Mouse (Mus musculus): ENCODE results near the gene Top2b.

Top2b gene

DNA sequence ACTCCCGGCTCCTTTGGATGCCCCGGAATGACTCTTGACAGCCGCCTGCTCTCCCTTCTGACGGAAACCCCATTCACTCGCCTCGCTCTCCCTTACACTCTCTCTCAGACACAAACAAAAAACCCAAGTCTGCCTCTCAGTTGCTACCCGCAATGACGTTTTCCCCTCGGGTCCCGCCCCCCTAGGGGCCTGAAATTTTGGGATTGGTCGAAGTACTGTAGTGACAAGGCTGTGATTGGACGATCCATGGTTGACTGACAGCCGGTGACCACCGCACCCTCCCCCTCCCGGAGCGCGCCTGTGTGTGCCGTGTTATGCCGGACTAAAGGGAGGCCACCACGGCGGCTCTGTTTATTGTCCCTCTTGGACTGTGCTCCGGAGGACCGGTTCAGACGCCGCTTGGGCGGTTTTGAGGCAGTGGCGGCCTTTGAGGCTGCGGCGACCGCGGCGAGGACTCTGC is at the start of gene Top2b:
Gene Top2b, plus strand, starts transcription at position 302 of the 460 bp plus-strand sequence.
- peak; percentile 94 to 96 for DNase-seq (ENCODE audit: low spot score in 2 of 2)

DNA sequence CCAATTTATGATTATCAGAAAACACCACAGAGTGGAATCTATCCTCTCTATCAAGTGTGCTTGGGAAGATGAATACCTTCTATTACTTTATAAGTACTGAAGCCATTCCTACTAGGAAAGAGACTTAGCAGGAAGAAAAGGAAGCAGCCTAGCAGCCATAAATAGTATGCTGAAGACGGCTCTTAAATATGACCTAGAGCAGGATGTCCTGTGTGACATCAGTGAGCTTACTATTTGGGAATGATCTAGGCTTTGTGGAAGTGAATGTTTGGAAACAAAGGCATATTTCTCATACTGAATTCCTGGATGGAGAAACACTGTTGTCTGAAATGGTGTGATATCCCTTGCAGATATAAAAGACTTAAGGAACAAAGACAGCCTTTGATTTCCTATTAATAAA is 48.3 kb upstream of the Top2b start:
- DNase-seq (ENCODE audit: low spot score in 2 of 2): no peak

- DNase-seq (ENCODE audit: low spot score in 2 of 2): no peak
Observed at GRCm38 (mm10) chr14:16319818-16320217, 45.2 kb upstream of the Top2b start.

DNA sequence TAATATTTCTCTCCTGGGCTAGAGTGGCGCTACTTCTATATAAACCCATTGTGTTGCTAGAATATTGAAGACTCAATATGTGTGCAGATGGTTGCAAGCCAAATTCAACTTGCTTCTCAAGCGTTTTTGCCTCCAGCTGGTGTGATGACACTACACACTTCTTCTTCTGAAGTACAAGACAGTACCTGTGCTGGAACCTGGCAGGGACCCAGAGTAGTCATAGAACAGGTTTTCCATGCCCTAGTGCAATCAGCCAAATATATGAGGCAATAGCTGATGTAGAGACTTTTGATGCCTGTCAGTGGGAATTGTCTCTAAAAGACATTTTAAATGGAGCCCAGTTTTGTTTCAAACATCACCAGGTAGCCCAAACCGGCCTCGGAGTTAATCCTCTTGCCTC is 40.6 kb upstream of the Top2b start:
- no peak for DNase-seq (ENCODE audit: low spot score in 2 of 2)

- DNase-seq (ENCODE audit: low spot score in 2 of 2): no peak
Observed at GRCm38 (mm10) chr14:16325208-16325607, 39.8 kb upstream of the Top2b start.

- DNase-seq (ENCODE audit: low spot score in 2 of 2): no peak
Observed at GRCm38 (mm10) chr14:16328531-16328930, 36.4 kb upstream of the Top2b start.

DNA sequence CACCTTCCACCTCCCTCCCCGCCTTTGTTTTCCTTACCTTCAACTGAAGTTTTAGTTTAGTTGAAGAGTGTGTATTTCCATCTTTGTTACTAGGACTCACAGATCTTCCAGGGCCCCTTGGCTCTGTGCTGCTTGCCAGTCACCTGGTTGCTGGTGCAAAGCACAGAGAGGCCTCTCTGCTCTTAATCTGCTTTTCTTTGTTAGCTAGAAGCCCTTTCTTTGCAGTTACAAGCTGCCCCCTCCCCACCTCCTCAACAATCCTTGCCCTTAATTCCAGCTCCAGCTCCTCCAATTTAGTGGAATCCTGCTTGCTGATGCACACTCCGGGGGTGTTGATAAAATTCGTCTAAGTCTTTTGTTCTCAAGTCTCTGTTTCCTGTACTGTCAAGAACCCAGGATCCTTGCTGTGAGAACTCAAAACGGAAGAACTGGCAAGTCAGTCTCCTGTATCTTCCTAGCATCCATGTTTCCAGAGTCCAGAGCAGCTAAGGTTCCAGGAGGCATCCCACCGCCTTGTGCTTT is 36.0 kb upstream of the Top2b start:
- no peak for DNase-seq (ENCODE audit: low spot score in 2 of 2)

DNA sequence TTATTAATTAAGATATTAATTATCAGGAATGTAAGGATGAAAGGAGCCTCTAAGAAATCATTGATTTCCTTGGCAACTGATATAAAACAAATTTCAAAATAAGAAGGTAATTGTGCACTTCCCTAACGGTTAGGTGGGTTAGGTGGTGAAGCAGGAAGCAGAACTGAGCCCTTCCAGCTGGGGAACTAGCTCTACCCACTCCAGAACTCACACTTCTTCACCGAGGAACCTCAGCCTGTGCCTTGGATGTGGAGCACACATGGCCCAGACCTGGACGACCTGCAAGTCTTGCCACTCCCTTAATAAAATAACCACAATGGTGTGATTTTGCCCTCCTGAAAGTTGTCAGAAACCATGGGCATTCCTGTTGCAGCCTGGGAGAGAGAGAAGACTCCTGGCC is 35.2 kb upstream of the Top2b start:
- DNase-seq (ENCODE audit: low spot score in 2 of 2): no peak

DNA sequence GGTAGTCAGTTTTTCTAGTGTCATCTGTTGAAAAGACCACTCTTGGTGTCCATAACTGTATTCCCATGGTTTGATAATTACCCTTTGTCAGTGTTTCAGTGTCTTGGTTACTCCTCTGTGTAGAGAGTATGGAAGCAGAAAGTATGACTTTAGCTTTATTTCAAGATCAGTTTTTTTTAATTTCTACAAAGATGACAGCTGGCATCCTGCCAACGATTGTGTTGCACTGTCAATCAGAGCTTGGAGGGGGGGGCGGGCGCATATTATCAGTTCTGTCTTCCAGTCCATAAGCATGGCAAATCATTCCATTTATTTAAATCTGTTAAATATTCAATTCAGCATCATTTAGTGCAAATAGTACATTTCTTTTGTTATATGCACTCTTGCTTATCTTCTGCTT is 30.7 kb upstream of the Top2b start:
- DNase-seq (ENCODE audit: low spot score in 2 of 2): no peak

DNA sequence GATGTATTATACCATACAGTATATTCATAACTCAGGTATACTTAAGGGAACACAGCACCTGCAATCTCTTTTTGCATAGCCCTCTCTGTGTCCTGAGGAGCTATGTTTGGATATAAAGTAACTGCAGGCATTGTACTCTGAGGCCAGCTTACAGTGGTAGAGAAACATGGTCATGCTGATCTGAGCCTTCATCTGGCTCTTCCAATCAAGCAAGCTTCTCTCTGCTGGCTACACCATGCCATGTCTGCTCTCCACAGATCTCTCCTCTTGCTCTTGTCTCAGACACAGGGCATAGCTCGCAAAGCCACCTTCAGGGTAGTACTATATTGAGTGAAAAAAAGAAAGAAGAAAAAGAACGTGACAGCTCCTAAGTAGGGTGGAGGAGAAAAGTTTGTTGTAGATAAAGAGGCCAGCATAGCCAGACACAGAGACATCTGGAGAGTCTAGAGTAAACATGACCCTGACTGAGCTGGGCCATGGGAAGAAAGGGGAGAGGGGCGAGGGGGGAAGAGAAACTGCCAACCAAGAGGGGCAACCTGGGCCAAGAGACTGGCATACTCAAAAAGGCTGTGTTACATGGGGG is 29.1 kb upstream of the Top2b start:
- no peak for DNase-seq (ENCODE audit: low spot score in 2 of 2)

DNA sequence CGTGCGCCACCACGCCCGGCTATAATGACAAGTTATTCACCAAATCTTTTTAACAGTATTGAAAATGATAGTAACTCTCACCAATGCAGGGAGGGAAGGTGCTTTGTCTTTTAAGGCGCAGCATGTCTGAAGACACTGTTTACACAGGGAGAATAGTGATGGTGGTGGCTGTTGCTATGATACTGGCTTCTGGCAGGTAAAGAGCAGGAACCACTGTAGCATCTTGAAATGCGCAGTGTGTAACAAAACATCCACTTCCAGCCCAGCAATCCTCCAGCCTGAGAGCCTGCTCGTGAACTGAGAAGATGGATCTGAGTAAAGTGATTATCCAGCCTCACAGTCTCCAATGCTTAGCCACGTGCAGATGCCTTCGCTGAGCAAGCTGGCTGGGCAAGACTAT is 17.5 kb upstream of the Top2b start:
- DNase-seq (ENCODE audit: low spot score in 2 of 2): no peak

GRCm38 (mm10) chr14:16359704-16360103 is 5.3 kb upstream of the Top2b start:
- no peak for DNase-seq (ENCODE audit: low spot score in 2 of 2)

DNA sequence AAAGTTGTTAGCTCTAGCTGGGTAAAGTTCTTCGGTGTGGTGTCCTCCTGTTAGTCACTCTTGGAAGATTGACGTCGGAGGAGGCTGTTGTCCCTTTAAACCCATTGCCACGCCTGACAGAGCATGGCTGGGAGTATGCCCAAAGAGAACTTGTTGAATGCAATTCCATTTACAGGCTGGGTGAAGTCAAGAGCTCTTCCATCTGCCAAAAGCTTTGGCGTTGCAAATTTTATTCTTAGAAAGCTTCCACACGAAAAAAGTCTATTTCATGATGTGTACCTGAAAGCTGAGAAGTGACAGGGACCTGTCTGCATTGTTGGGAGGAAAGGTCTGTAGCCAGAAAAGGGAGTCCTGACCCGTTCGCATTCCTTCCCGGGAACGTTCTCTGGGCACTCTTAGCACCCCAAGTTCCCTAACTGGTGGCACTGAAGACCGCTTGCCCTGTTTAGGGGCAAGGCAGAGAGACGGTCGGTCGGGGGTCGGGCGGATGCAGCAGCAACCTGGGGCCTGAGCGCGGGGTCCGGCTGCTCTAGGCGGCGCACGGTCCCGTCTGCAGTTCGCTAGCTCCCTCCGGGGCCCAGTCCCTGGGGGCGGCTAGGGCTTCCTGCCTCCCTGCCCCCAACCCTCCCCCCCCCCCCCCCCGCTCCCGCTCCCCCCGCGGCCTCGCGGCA is 683 bp upstream of the Top2b start:
- DNase-seq (ENCODE audit: low spot score in 2 of 2): peak; percentile 54 to 57

- DNase-seq (ENCODE audit: low spot score in 2 of 2): peak; percentile 43 to 60
Observed at GRCm38 (mm10) chr14:16365362-16366173, 589 bp downstream of the Top2b start.

DNA sequence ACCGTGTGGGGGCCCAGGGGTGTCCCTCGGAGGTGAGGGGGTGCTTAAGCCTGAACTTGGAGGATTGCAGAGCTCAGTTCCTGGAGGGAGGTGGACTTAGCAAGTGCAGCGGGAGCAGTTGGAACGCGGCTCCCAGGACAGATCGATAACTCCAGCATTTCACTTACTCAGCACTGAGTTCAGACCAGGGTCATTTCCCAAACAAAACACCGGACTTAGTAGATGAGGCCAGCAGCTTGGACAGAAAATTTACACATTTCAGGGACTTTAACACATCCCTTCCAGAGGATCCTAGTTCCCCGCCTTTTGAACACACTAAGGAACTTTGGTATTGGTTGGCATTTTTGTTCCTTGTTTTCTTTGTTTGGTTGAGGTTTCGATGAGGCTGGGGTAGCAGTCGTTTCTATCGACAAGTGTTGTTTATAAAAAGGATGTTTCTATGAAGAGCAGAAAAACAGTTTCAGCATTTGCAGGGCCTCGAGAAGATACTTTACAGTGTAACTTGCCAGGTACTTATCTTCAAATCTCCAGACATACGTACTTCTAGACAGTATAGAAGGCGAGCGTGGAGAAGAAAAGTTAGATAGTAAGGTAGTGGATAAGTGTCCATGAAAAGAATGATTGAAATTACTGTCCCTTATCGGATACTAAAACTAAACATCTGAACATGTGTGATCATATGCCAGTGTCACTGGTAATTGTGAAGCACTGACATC is 1.4 kb downstream of the Top2b start:
- DNase-seq (ENCODE audit: low spot score in 2 of 2): peak in 1 of 2 experiments; percentile 26

GRCm38 (mm10) chr14:16366986-16367385 is 2.0 kb downstream of the Top2b start:
- DNase-seq (ENCODE audit: low spot score in 2 of 2): no peak

DNA sequence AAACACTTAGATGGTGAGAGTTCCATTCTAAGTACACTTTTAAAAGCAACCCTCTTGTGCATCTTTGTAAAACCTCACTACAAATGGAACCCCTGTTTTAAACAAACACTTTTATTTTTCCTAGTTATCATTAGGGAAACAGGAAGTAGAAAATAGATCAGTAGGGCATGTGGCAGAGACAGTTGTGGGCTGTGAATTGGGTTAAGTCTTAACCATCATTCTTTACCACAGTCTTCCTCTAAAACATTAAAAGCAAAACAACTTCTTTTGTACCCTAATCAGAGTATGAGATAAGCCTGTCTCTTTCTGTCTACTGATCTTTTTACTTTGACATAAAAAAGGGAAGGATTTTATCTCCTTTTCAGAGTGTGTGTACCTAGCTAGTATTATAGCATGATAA is 7.8 kb downstream of the Top2b start:
- no peak for DNase-seq (ENCODE audit: low spot score in 2 of 2)

DNA sequence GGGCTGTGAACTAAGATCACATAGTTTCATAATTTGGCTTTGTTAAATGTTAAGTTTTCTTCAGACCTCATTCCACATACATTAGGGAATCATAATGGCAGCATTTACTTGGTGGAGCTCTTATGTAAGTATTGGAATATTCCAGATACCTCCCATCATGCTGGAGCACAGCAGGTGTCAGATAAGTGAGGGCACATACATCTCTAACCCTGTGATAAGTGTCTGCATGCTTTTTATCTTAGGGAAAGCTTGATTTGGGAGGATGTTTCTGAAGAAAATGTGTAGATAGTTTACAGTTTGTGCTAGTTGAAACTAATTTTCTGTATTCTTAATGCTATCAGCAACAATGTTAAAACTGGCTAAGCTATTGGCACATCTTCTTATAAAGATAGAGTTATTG is 8.2 kb downstream of the Top2b start:
- DNase-seq (ENCODE audit: low spot score in 2 of 2): no peak

DNA sequence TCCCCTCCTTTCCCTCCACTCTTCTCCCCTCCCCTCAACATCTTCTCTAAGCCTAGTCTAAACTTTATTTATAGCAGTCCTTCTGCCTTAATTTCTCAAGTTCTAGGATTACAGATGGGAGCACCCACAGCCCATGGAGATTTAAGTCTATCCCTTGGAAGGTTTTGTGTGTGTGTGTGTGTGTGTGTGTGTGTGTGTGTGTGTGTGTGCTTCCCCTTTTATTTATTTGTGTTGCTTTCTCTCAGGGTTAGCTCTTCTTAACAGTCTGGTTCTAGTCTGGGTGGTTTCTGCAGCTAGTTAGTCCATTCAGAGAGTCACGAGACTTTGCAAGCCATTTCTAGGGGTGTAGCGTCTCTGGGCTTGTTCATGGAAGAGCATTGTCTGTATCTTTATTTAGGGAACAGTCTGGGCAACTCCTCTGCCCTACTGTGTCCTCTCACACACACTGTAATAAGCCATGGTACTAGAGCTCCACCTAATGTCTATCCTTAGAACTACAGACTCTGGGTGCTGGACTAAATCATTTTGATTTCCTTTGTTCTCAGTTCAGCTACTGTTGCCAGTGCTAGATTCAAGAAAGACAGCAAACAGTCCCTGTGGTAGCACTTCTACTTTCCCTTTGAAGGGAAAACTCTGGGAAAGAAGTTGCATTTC is 15.1 kb downstream of the Top2b start:
- peak in 1 of 2 experiments; percentile 9 for DNase-seq (ENCODE audit: low spot score in 2 of 2)

DNA sequence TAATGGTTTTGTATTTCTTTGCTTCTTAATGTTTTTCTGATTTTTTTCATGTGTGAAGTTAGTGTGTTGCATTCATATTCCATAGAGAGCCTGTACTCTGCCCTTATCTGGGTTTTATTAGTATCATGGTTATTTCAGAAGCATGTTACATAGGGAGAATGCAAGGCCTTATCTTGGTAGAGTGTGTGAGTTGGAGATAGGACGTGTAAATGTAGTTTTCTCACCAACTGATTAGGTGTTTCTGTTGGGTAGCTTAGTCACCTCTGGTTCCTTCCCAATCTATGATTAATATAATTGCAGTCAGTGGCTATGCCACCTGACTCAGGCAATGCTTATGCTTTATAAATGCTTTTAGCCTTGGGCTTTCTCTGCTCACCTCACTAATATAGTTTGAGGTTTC is 19.8 kb downstream of the Top2b start:
- DNase-seq (ENCODE audit: low spot score in 2 of 2): no peak

DNA sequence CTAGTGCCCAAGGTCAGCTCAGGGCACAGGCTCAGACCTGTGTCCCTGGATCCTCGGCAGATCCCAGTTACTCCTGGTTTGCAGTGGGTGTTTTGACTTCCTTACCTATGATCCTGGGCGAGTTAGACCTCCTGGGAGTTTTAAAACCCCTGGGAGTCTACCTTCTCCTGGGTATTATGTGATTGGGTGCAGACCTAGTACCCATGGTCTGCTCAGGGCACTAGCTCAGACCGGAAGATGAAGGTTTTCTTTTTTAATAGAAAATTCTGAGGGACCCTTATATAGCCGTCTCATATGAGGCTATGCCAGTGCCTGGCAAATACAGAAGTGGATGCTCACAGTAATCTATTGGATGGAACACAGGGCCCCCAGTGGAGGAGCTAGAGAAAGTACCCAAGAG is 40.2 kb downstream of the Top2b start:
- DNase-seq (ENCODE audit: low spot score in 2 of 2): no peak
